Mouse (Mus musculus) lung, embryonic 14.5 days (tissue): ENCODE results near the gene Itgb8. TPM values are rescaled to one million over a fixed set of nuclear protein-coding genes. Genes with fewer than 3 reads are reported as not detected.

Experiments used
- ATAC-seq: fragments of 200-750 bp; cut with Nextera tagmentation; 2 replicates; pipeline ENCODE4 v1.8.0; 2017; ENCODE audit warnings: mild to moderate bottlenecking, moderate TSS enrichment, moderate library complexity; ENCODE audit not compliant: insufficient read depth
- DNase-seq: peaks from one replicate; pipeline ENCODE4 v3.0.0-alpha.2; 2015
- H3K27ac ChIP-seq: fragments of 300-500 bp; sonication (generic); 2 replicates; pipeline ENCODE4 v1.5.1; 2014; ENCODE audit warnings: low read depth, mild to moderate bottlenecking, moderate library complexity
- H3K27me3 ChIP-seq: fragments of 300-500 bp; sonication (generic); 2 replicates; pipeline ENCODE4 v1.6.1; 2014; ENCODE audit warnings: low read length, control low read depth; ENCODE audit not compliant: insufficient read depth
- H3K36me3 ChIP-seq: fragments of 300-500 bp; sonication (generic); 2 replicates; pipeline ENCODE4 v1.6.1; 2014; ENCODE audit warnings: control low read depth; ENCODE audit not compliant: insufficient read depth
- H3K4me1 ChIP-seq: fragments of 300-500 bp; sonication (generic); 2 replicates; pipeline ENCODE4 v1.6.1; 2014; ENCODE audit warnings: antibody characterized with exemption, control low read depth; ENCODE audit not compliant: insufficient read depth
- H3K4me2 ChIP-seq: fragments of 300-500 bp; sonication (generic); 2 replicates; pipeline ENCODE4 v1.6.1; 2014; ENCODE audit warnings: mild to moderate bottlenecking
- H3K4me3 ChIP-seq: fragments of 300-500 bp; sonication (generic); 2 replicates; pipeline ENCODE4 v1.5.1; 2014; ENCODE audit warnings: low read depth, low read length
- H3K9ac ChIP-seq: fragments of 300-500 bp; sonication (generic); 2 replicates; pipeline ENCODE4 v1.6.1; 2014
- H3K9me3 ChIP-seq: fragments of 300-500 bp; sonication (generic); 2 replicates; pipeline ENCODE4 v1.6.1; 2016; ENCODE audit warnings: low read depth, low read length, control low read depth
- CTCF ChIP-seq: IDR thresholded peaks from 2 replicates; pipeline ENCODE4 v1.5.1; 2016; ENCODE audit warnings: antibody characterized with exemption, low read depth
- WGBS: fragments of 180-500 bp; shearing (Covaris S2); extraction: QIAGEN DNeasy Blood & Tissue Kit; methylation state at CpG from one replicate; pipeline ENCODE4 v1.1.7; 2014; 5-methylcytosine and 5-hydroxymethylcytosine counted together
- polyA plus RNA-seq: library from polyadenylated mRNA; unstranded; fragments of >200 nt; fragmentation: Nextera tagmentation; extraction: Ambion mirVana; gene quantifications from 2 replicates; pipeline ENCODE4 v1.2.1, GENCODE M21; 2014

Gene Itgb8
- 4.1 and 4.6 TPM in 2 replicates for polyA plus RNA-seq

GRCm38 (mm10) chr12:119238696-119239415, at the start of gene Itgb8:
Itgb8 (minus strand) TSS chr12:119238802.
- Histone ChIP-seq H3K27me3 (0 out of 2 replicates have a peak, but pooled peaks cover 3% of the 10 kb centered on the region), H3K4me3 (peak within 1 kb of the TSS; percentile 64), H3K9ac (peak within 1 kb of the TSS; percentile 82), H3K9me3 (no peaks in the 10 kb centered on the region), H3K36me3 (no peaks in the 10 kb centered on the region), H3K4me1 (0 out of 2 replicates have a peak, but pooled peaks cover 4% of the 10 kb centered on the region), H3K4me2 (peak within 1 kb of the TSS; percentile 92), H3K27ac (peak within 1 kb of the TSS; percentile 94)
- peak; percentile 98 for ATAC-seq
- DNase-seq, result peak; percentile 93
- WGBS, result under 1% methylated on average over 29 of the region's 29 CpGs
- TF ChIP-seq CTCF, result no peak

GRCm38 (mm10) chr12:119276282-119276681, 37.7 kb upstream of the Itgb8 start:
- ATAC-seq (no peak), DNase-seq (no peak)
- H3K9me3 ChIP-seq, result no peaks in the 10 kb centered on the region
- no peak overlapping the region for H3K9ac ChIP-seq
- 83% methylated on average over 1 of the region's 1 CpGs for WGBS
- H3K4me2 ChIP-seq, result no peak overlapping the region
- no peak overlapping the region for H3K27ac ChIP-seq
- H3K36me3 ChIP-seq, result no peaks in the 10 kb centered on the region
- no peak for TF ChIP-seq CTCF
- no peaks in the 10 kb centered on the region for H3K4me1 ChIP-seq
- no peak overlapping the region for H3K4me3 ChIP-seq
- no peaks in the 10 kb centered on the region for H3K27me3 ChIP-seq

GRCm38 (mm10) chr12:119273605-119274004, 35.0 kb upstream of the Itgb8 start:
- DNase-seq, result peak; percentile 15
- H3K27ac ChIP-seq, result no peak overlapping the region
- no peak overlapping the region for H3K9ac ChIP-seq
- H3K4me2 ChIP-seq, result no peak overlapping the region
- H3K36me3 ChIP-seq, result no peaks in the 10 kb centered on the region
- H3K4me1 ChIP-seq, result no peaks in the 10 kb centered on the region
- 24% methylated on average over 1 of the region's 1 CpGs for WGBS
- TF ChIP-seq CTCF, result no peak
- no peak overlapping the region for H3K4me3 ChIP-seq
- no peaks in the 10 kb centered on the region for H3K27me3 ChIP-seq
- no peaks in the 10 kb centered on the region for H3K9me3 ChIP-seq
- no peak for ATAC-seq

GRCm38 (mm10) chr12:119271964-119272363, 33.4 kb upstream of the Itgb8 start:
- Histone ChIP-seq H3K4me3 (no peak overlapping the region), H3K36me3 (no peaks in the 10 kb centered on the region), H3K4me1 (no peaks in the 10 kb centered on the region), H3K4me2 (no peak overlapping the region), H3K9ac (no peak overlapping the region), H3K27me3 (no peaks in the 10 kb centered on the region), H3K9me3 (no peaks in the 10 kb centered on the region), H3K27ac (no peak overlapping the region)
- DNase-seq, result no peak
- WGBS, result 73% methylated on average over 1 of the region's 1 CpGs
- ATAC-seq, result no peak
- TF ChIP-seq CTCF, result no peak

GRCm38 (mm10) chr12:119270036-119270435, 31.4 kb upstream of the Itgb8 start:
- ATAC-seq (no peak), DNase-seq (no peak)
- 49% methylated on average over 2 of the region's 2 CpGs for WGBS
- no peak overlapping the region for H3K9ac ChIP-seq
- H3K27me3 ChIP-seq, result no peaks in the 10 kb centered on the region
- H3K9me3 ChIP-seq, result no peaks in the 10 kb centered on the region
- H3K4me1 ChIP-seq, result no peaks in the 10 kb centered on the region
- H3K4me2 ChIP-seq, result no peak overlapping the region
- H3K36me3 ChIP-seq, result no peaks in the 10 kb centered on the region
- H3K27ac ChIP-seq, result no peak overlapping the region
- TF ChIP-seq CTCF, result no peak
- no peak overlapping the region for H3K4me3 ChIP-seq

- Histone ChIP-seq H3K27ac (no peak overlapping the region), H3K9ac (no peak overlapping the region), H3K27me3 (no peaks in the 10 kb centered on the region), H3K4me2 (no peak overlapping the region), H3K9me3 (no peaks in the 10 kb centered on the region), H3K4me3 (no peak overlapping the region), H3K36me3 (no peaks in the 10 kb centered on the region), H3K4me1 (no peaks in the 10 kb centered on the region)
- no peak for TF ChIP-seq CTCF
- 63% methylated on average over 1 of the region's 1 CpGs for WGBS
- DNase-seq, result no peak
- no peak for ATAC-seq
These were observed 30.1 kb upstream of the Itgb8 start for GRCm38 (mm10) chr12:119268723-119269122.

- no peak overlapping the region for H3K4me2 ChIP-seq
- no peak for TF ChIP-seq CTCF
- no peaks in the 10 kb centered on the region for H3K9me3 ChIP-seq
- H3K27me3 ChIP-seq, result no peaks in the 10 kb centered on the region
- H3K4me3 ChIP-seq, result no peak overlapping the region
- H3K27ac ChIP-seq, result no peak overlapping the region
- no peak for DNase-seq
- WGBS, result 92% methylated on average over 3 of the region's 3 CpGs
- H3K4me1 ChIP-seq, result no peaks in the 10 kb centered on the region
- H3K36me3 ChIP-seq, result no peaks in the 10 kb centered on the region
- H3K9ac ChIP-seq, result no peak overlapping the region
- ATAC-seq, result no peak
These were observed 25.9 kb upstream of the Itgb8 start for GRCm38 (mm10) chr12:119264506-119264905.
